Mouse (Mus musculus) heart, postnatal 36 days (tissue): ENCODE measurements around the gene Pde4a. TPM values are rescaled to one million over a fixed set of nuclear protein-coding genes. Genes with fewer than 3 reads are reported as not detected.
A peak's percentile ranks its signal among the peaks of the same experiment; 100 is the strongest.
"Not testable (repeated sequence)": the region's sequence is repeated elsewhere in the genome, so short reads cannot be mapped to it uniquely, and the experiment has no call there.

Experiments
- DNase-seq, 2 experiments: peaks; one replicate each; pipeline ENCODE4 v3.0.0; 2021 to 2022
- intact Hi-C: fragments of 180-260 bp; cut with DNase I; formaldehyde crosslinking; loops from one replicate; pipeline ENCODE4 v1.15.1; 2025
- total RNA-seq, 2 experiments: library from RNA; stranded (reverse); gene quantifications; 2 replicates each; pipeline ENCODE4 v1.2.3; 2021

Gene Pde4a
- total RNA-seq, 2 experiments from 2014 or later: 45.9 to 52.0 TPM

DNA sequence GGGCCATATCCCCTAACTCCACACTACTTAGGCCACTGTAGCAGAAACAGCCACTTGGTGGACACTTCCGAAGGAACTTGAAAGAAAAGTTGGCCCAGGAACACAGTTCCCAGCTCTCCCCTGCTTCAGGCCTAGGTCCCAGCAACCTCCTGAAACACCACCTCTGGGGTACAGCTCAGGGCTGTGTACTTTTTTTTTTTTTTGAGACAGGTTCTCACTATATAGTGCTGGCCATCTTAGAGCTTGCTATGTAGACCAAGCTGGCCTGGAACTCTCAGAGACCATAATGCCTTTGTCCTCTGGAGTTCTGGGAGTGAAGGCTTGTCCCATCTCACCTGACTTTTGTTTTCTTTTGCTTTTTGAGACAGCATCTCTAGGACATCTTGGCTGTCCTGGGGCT, 3.6 kb downstream of the Pde4a start:
- no peak for DNase-seq
- intact Hi-C loops: loop anchor here (2.0 kb wide), 1 partner anchor 16 kb away; no protein-coding TSS in a partner anchor

DNA sequence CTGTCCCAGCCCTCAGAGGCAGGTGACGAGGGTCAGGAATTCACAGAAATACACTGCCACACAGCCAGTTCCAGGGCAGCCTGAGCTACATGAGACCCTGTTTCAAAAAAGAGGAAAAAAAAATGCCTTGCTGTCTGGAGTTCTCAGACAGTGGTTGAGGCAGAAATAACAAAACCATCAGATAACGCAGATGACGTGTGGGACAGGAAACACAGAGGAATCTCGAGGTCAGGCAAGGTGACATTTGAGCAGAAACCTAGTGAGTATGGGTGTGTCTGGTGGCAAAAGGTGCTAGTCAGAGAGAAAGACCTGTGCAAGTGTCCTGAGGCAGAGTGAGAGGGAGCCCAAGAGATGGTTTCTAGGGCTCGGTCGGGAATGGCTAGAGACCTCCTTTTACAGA, 6.8 kb downstream of the Pde4a start:
- DNase-seq: no peak

DNA sequence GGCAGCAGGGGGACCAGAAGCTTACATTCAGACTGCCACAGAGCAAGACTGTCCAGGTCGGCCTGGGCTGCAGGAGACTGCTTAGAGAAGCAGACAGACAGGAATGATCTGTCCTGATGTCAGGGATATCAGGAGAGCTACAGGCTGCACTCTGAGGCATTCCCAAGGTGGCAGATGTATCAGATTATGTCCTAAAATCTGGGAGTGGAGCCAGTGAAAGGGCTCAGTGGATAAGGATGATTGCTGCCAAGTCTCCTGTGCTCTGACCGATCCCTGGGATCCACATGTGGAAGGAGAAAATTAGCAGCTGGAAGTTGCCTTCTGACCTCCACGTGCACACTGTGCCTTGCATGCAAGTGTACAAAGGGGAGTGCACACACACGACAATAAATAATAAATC, 14.9 kb downstream of the Pde4a start:
- no peak for DNase-seq
- intact Hi-C loops: no loop called here

More for the DNA sequence above, 6.8 kb downstream of the Pde4a start:
- intact Hi-C loops: no loop called here

DNA sequence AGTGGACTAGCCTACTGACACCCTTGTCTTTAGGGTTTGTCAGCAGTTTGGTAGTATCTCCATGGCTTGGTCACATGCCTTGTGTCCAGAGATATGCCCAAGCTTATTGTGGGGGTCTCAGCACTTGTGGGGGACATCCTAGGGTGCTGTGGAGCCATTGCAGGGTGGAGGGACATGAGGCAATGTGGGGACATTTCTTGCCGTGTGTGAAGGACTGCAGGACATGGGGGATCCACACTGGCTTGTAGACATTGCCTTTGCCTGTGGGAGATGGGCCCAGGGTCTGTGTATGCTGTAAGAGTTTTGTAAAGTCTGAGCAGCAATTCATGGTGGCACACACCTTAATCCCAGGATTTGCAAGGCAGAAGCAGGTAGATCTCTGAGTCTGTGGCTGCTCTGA, 15.3 kb downstream of the Pde4a start:
- intact Hi-C loops: no loop called here
- no peak for DNase-seq

DNA sequence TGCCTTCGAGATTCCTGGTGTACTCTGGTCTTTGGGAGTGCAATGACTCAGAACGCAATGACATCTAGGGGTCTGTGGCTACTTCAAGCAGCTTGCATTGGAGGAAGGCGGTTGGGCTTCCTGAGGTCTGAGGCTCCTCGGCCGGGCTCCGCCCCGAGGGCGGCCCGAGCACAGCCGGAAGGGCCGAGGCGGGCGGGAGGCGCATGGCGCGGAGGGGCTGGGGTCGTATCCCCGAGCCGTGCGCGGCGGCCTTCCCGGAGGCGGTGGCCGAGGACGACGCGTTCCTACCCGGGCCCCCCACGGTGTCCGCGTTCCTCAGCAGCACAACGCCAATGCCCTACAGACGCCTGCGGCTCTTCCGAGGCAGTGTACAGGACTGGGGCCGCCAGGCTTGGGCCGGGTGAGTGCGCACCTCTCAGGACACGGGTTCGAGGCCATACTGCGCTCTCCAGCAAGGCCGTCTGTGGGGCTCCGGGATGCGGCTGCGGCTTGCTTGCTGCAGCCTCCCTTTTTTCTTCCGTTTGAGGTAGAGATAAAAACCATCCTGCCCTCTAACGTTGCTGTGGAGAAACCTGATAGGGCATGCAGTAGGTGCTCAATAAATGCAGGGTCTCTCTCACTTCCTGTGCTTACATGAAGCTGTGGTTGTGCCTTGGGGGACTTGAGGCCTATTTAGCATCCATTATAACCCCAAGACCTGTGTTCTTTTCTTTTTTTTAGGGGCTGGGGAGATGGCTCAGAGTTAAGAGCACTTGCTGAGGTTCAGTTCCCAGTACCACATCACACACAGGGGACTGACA, 16.1 kb downstream of the Pde4a start:
- intact Hi-C loops: no loop called here
- DNase-seq: peak; percentile 54 to 56

DNA sequence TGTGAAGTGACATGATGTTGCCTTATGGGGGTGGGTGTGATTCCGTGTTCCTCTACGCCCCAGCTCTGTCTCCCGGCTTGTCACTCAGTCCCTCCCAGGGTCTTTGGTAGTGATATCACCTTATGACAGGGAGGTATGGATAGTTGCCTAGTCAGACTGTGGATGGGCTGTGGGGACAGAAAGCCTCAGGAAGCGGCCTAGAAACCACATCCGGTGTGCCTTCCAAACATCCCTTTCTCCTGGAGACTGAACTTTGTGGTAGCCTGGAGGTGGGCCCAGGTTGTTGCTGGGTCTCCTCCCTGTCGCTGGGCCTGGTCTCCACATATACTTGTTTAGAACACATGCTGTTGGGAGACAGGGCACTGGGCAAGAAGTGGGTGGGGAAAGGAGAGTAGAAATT, 17.9 kb downstream of the Pde4a start:
- DNase-seq: no peak
- intact Hi-C loops: no loop called here

DNA sequence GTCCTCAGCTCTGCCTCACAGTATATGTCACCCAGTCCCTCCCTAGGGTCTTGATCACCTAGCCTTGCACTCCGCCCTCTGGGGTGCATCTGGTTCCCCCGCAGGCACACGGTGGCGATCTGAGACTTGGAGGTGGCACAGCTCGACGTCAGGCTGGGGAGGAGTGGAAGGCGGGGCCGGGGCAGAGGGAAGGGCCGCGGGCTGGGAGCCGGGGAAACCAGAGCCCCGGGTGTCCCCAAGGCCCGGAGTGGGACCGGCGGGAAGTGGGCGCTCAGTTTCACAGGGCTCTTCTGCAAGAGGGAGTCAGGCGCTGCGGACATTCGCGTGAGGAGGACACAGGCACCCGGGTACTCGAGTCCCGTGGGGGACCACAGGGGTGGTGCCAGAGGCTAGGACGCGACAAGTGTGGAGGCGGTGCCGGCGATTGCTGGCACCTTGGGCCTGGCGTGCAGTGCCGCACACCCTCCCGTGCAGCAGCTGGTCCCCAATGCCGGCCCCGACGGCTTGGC, 18.4 kb downstream of the Pde4a start:
- peak; percentile 73 to 78 for DNase-seq
- intact Hi-C loops: no loop called here

DNA sequence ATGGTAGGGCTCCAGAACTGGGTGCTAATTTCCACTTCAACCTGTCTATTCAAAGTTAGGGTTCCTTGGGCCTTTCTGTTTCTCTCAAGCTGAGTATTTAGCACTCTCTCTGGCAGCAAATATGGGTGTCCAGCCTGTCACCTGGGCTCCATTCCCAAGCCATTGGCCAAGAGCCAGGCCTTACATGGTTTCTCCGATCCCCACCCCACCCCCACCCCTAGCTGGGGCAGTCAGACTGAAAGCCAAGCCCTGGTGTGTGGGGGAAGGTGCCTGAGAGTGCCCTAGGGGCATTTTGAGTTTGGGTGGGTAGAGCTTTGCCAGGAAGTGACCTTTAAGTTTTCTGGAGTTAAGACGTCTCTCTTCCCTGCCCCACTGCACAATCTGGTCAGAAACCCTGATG, 19.2 kb downstream of the Pde4a start:
- DNase-seq: peak; percentile 67 to 73
- intact Hi-C loops: no loop called here

DNA sequence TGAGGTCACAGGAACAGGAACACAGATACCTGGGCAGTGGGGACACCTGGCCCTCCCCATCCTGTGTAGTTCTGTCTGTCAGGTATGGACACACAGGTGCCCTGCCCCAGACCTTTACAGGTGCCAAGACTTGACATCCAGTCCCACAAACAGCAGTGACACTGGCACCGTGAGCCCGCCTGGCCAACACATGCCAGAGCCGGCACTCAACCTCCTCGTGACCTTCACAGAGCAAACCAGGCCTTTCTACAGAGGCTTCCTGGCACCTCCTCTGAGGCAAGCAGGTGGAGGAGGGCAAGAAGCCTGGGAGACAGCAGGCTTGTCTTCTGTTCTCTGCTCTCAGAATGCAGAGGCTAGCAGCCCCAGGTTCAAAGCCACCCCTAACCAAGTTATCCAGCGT, 19.9 kb downstream of the Pde4a start:
- intact Hi-C loops: no loop called here
- DNase-seq: peak; percentile 23 to 47

DNA sequence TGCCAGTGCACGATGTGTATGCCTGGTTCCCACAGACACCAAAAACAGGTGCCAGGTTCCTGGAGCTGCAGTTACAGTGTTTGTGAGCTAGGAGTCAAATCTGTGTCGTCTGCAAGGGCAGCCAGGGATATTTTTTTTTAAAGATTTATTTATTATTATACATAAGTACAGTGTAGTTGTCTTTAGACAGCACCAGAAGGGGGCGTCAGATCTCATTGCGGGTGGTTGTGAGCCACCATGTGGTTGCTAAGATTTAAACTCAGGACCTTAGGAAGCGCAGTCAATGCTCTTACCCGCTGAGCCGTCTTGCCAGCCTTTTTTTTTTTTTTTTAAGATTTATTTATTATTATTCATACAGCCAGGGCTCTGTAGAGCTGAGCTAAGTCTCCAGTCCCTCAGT, 24.4 kb downstream of the Pde4a start:
- no peak for DNase-seq
- intact Hi-C loops: no loop called here

DNA sequence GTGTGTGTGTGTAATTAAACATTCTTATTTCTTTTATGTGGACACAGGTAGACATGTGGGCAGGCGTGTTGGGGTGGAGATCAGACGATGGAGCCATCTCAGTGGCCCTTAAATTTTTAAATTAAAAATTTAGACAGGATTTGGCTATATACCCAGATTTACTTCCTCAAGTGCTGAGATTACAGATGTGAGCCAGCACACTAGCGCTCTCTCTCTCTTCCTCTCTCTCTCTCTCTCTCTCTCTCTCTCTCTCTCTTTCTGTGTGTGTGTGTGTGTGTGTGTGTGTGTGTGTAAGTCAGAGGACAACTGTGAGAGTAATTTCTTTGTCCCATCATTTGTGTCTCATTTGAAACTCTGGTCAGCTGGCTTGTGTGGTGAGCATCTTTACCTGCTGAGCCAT, 25.2 kb downstream of the Pde4a start:
- intact Hi-C loops: no loop called here
- DNase-seq: no peak

DNA sequence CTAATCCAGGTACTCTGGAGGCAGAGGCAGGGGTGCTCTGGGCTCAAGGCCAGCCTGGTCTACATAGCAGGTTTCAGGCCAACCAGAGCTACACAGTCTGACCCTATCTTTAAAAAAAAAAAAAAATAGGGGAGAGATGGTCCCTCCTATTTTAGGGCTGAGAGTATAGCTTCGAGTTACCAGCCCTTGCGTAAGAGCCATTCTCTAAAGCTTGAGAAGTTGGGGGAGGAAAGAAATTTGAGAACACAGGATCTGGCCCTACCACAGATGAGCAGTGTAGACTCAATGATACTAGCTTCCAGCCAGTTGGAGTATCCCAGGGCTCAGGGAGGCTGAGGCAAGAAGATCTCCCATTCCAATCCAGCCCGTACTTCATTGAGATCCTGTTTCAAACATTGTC, 28.3 kb downstream of the Pde4a start:
- no peak for DNase-seq
- intact Hi-C loops: no loop called here

DNA sequence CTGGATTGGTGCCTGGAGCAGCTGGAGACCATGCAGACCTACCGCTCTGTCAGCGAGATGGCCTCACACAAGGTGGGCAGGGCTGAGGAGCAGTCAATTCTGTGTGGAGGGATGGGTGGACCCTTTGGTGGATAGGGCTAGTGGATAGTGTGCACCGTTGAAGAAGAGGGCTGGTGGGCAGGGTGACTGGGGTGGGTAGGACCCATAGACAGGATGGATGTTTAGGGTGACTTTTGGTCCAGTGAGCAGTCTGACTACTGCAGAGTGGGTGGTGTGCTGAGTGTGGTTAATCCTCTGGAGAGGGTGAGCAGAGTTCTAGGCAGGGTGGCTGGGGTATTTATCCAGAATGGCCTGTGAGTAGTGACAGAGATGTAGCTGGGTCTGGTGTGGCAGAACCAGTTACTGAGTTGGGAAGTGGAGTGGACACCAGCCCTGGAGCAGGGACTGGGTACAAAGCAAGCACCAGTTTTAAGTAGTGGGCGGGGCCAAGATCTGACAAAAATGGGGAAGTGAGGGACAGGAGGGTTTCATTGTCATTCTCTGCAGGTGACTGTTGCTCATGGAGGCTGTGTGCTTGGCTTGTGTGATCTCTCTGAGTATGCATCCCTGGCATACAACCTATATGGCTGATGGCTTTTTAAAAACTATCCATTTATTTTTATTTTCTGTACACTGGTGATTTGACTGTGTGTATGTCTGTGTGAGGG, 29.4 kb downstream of the Pde4a start:
- DNase-seq: no peak
- intact Hi-C loops: no loop called here

DNA sequence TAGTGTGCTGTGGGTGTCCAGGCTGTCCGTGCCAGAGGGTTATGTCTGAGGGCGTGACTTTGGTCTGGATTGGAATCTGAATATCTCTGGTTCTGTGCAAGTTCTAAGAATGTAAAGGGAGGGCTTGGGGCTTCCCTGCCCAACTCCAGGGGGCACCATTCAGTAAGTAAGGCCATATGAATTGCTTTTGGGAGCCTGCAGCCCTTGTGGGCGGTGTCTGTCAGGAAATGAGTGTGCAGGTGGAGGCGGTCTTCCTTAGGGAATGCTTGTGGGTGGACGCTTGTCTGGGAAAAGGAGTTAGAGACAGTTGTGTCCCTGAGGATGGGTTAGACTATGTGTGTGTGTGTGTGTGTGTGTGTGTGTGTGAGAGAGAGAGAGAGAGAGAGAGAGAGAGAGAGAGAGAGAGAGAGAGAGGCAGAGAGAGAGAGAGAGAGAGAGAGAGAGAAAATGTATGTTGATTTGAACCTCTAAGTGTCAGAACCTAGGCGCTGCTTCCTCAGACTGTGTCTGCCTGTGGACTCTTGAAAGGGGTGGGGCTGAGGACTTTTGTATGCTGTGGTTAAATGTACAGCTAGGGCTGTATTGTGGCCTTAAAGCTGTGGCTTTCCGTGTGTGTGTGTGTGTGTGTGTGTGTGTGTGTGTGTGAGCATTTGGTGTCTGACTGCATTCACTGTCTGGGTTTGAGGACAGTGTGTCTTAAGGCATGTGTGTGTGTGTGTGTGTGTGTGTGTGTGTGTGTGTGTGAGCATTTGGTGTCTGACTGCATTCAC, 30.4 kb downstream of the Pde4a start:
- intact Hi-C loops, DNase-seq: not testable (repeated sequence)

DNA sequence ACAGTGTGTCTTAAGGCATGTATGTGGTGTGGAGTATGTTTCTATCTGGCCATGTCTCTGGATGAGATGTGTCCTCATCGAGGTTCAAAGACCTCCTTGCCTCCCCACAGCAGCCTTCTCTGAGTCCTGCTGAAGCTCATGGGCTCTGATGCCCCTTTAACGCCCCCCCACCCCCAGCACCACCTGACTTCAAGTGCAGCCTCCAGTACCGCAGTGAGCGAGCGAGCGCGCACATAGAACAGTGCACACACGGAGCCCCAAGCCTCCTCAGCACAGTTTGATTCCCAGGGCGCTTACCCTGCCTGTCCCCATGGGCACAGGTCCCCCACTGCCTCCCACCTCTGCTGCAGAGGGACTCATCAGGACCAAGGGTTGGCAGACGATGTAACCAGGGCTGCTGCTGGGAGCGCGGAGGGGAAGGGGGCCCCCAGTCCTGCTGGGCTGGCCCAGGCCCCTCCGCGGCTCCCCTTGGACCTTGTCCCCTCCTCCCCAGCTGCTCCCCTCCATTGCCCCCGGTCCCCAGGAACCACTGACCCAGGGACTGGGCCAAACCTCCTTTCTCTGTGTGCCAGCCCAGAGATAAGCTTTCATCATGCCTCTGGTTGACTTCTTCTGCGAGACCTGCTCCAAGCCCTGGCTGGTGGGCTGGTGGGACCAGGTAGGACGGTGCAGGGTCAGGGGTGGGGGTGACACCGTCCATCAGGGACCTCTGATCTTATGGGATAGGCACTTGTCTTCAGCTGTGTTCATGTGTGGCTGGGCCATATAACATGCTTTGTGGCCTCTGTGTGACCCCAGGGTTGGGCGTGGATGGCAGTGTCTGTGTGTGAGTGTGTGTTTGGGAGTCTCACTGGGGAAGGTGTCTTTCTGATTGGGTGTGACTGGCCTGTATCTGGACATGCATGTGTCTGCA, 31.3 kb downstream of the Pde4a start:
- intact Hi-C loops: no loop called here
- no peak for DNase-seq

DNA sequence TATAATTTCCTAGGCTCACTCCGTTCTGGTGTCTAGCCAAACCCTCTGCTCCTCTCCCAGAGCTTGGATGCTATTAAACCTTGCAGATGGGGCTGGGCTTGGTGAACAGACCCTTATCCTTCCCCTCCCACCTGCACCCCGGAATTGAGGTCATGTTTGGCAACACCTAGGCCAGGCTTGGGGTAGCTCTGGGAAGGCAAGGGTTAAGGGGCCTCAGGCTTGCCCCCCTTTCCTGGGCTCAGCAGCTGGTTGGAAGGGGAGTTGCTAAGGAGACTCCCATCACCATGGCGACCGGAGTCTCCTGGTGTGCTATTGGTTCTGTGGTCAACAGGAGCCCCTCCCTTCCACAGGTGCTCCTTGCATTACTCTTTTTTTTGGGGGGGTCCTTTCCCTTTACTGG, 32.5 kb downstream of the Pde4a start:
- intact Hi-C loops: no loop called here
- DNase-seq: no peak

DNA sequence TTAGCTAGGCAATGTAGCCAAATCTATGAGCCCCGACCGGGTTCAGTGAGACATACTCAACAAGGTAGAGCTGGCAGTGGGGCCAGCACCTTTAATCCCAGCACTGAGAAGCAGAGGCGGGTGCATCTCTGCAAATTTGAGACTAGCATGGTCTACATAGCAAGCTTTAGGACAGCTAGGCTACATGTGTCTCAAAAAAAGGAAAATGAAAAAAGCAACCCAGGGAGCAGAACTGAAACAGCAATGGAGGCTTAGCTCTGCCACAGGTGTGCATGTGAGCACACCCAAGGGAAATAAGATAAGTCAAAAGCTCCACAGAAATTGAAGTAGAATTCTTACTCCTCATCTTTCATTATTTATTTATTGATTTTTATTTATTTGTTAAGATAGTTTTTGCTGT, 33.4 kb downstream of the Pde4a start:
- DNase-seq: no peak
- intact Hi-C loops: no loop called here

DNA sequence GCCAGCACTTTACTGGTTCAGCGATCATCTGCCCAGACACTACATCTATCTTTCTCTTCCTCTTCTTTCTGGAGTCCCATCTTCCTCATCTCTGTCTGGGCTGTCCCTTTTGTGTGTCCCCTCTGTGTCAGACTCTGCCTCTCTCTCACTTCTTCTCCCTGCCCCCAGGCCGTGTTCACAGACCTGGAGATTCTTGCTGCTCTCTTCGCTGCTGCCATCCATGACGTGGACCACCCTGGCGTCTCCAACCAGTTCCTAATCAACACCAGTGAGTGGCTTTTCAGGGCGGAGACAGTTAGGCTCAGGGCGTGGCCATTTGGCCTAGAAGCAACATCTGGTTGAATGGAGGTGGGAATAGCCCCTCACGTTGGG, 38.6 kb downstream of the Pde4a start:
- intact Hi-C loops: no loop called here
- DNase-seq: no peak

DNA sequence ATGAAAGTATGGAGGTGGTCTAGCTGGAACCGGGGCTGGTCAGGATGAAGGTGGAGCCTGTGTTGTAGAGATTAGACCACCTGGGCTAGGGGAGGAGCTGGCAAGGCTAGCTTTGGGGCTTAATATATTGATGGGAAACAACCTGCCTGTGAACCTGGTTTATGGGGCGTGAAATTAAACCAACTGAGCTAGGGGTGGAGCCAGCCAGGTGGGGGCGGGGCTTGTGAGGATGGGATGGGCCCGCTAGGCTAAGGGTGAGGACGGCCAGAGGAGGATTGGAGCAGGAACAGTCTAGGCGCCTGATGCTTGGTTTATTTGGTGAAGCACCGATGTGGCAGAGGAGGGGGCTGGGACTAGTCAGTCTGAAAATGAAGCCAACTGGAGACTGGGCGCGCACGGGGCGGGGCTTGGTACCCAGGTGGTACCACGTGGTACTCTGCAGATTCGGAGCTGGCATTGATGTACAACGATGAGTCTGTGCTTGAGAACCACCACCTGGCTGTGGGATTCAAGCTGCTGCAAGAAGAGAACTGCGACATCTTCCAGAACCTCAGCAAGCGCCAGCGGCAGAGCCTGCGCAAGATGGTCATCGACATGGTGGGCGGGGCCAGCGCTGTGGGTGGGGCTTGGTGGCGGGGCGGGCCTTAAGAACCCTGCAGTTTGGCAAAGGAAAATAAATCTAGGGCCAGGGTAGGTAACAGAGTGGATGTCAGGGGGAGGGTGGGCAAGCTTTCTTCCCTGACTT, 39.2 kb downstream of the Pde4a start:
- DNase-seq: no peak
- intact Hi-C loops: no loop called here

DNA sequence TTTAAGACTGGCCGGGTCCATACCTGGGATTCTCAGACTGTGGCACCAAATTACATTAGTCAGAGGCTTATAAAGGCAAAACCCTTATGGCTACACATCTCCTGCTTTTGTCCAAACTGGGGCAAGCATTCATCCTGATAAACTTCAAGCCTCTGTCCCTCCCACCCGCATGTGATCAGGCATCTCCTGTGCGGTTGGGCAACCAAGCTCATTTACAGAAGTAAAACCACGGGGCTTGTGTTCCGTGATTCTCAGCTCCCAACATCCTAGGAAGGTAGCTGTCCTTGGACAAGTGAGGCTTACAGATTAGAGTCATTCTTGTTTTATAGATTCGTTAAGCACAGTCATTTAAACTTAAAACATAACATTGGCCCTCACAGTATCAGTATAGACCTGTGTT, 41.3 kb downstream of the Pde4a start:
- intact Hi-C loops: no loop called here
- no peak for DNase-seq
